Mouse (Mus musculus): Measurements from ENCODE around the gene Pglyrp4. TPM values are rescaled to one million over a fixed set of nuclear protein-coding genes. Genes with fewer than 3 reads are reported as not detected.

Pglyrp4 gene
- polyA plus RNA-seq, 1 experiment from 2014 or later, result not detected

Other genes with a start within 250 kb of the Pglyrp4 start
- 77.3 and 85.6 TPM in 2 replicates for gene Snapin, start 235.9 kb upstream of the Pglyrp4 start, polyA plus RNA-seq (2015; fragmentation: Nextera tagmentation; extraction: Ambion mirVana)
- 154 TPM in 2 replicates for gene Chtop, start 217.4 kb upstream of the Pglyrp4 start, polyA plus RNA-seq (2015; fragmentation: Nextera tagmentation; extraction: Ambion mirVana)
- 42.8 and 45.3 TPM in 2 replicates for gene S100a1, start 212.5 kb upstream of the Pglyrp4 start, polyA plus RNA-seq (2015; fragmentation: Nextera tagmentation; extraction: Ambion mirVana)
- 43.9 and 44.6 TPM in 2 replicates for gene S100a13, start 212.5 kb upstream of the Pglyrp4 start, polyA plus RNA-seq (2015; fragmentation: Nextera tagmentation; extraction: Ambion mirVana)
- 7.9 and 12.6 TPM in 2 replicates for gene S100a14, start 200.1 kb upstream of the Pglyrp4 start, polyA plus RNA-seq (2015; fragmentation: Nextera tagmentation; extraction: Ambion mirVana)
- gene S100a16, start 189.7 kb upstream of the Pglyrp4 start, polyA plus RNA-seq (2015; fragmentation: Nextera tagmentation; extraction: Ambion mirVana), result 217 and 233 TPM in 2 replicates
- 0.20 and 0.65 TPM in 2 replicates for gene S100a3, start 166.3 kb upstream of the Pglyrp4 start, polyA plus RNA-seq (2015; fragmentation: Nextera tagmentation; extraction: Ambion mirVana)
- not detected in 2 replicates for gene S100a2, start 136.7 kb upstream of the Pglyrp4 start, polyA plus RNA-seq (2015; fragmentation: Nextera tagmentation; extraction: Ambion mirVana)
- not detected in 2 replicates for gene Gm42674, start 125.0 kb upstream of the Pglyrp4 start, polyA plus RNA-seq (2015; fragmentation: Nextera tagmentation; extraction: Ambion mirVana)
- 6.0 and 8.9 TPM in 2 replicates for gene S100a4, start 123.1 kb upstream of the Pglyrp4 start, polyA plus RNA-seq (2015; fragmentation: Nextera tagmentation; extraction: Ambion mirVana)
- not detected in 2 replicates for gene S100a5, start 118.4 kb upstream of the Pglyrp4 start, polyA plus RNA-seq (2015; fragmentation: Nextera tagmentation; extraction: Ambion mirVana)
- 148 and 158 TPM in 2 replicates for gene S100a6, start 114.0 kb upstream of the Pglyrp4 start, polyA plus RNA-seq (2015; fragmentation: Nextera tagmentation; extraction: Ambion mirVana)
- 0.11 and 0.16 TPM in 2 replicates for gene S100a7a, start 72.9 kb upstream of the Pglyrp4 start, polyA plus RNA-seq (2015; fragmentation: Nextera tagmentation; extraction: Ambion mirVana)
- 20.9 and 28.2 TPM in 2 replicates for gene S100a8, start 57.9 kb upstream of the Pglyrp4 start, polyA plus RNA-seq (2015; fragmentation: Nextera tagmentation; extraction: Ambion mirVana)
- 10.8 and 13.2 TPM in 2 replicates for gene S100a9, start 31.2 kb upstream of the Pglyrp4 start, polyA plus RNA-seq (2015; fragmentation: Nextera tagmentation; extraction: Ambion mirVana)
- not detected in 2 replicates for gene Gm5849, start 51.0 kb downstream of the Pglyrp4 start, polyA plus RNA-seq (2015; fragmentation: Nextera tagmentation; extraction: Ambion mirVana)

Measured in lung, embryonic 15.5 days (tissue).